Mouse (Mus musculus): ENCODE data around the gene Pmpcb. TPM values are rescaled to one million over a fixed set of nuclear protein-coding genes. Genes with fewer than 3 reads are reported as not detected.

Pmpcb gene
- total RNA-seq, 2 experiments from 2014 or later = 68.0 to 71.4 TPM

DNA sequence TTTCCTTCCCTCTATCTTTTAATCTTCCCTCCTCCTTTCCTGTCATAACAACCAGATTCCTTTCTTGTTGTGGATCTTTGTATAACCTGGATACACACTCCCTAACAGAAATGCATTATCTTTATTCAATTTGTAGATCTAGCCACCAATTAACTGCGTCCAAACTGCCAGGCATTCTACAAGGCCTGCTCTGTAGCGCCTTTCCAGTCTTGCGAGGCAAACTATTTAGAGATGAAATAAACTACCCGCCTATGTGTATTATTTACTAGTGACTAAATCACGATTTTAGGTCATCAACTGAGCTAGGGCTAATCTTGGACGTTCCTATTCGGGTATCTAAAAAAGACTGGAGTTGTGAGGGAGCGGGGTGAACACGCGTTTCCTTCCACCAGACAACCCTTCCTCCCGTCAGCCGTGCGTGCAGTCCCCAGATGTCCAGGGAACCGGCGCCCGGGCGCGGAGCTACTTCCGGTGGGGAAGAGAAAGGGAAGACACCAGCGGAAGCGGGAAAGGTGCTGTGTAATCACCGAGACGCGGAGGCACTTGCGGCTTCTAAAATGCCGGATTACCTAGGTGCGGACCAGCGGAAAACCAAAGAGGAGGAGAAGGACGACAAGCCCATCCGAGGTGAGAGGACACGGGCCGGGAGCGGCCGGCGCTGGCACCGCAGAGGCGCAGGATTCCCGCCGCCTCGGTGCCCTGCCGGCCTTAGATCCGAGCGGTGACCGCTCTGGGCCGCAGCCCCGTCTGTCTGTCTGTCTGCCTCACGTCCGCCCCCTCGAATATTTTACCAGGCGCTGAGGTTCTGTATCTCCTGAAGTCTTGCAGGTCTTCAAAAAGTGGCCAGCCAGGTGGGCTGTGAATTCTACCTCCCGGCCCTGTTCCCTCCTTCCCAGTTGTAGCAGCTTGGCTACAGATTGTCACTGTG is 49.6 kb downstream of the Pmpcb start:
- intact Hi-C loops (cut with DNase I) = loop anchor here (5.0 kb wide), 2 partner anchors 49 to 731 kb away; partner anchors contain the start of gene Pmpcb
- DNase-seq (ENCODE audit: low spot score in 2 of 2) = peak; percentile 93 to 94

GRCm38 (mm10) chr5:21787186-21788105 is 50.5 kb downstream of the Pmpcb start:
- intact Hi-C loops (cut with DNase I) = loop anchor here (5.0 kb wide), 2 partner anchors 50 to 730 kb away; partner anchors contain the start of gene Pmpcb
- DNase-seq (ENCODE audit: low spot score in 2 of 2) = no peak

DNA sequence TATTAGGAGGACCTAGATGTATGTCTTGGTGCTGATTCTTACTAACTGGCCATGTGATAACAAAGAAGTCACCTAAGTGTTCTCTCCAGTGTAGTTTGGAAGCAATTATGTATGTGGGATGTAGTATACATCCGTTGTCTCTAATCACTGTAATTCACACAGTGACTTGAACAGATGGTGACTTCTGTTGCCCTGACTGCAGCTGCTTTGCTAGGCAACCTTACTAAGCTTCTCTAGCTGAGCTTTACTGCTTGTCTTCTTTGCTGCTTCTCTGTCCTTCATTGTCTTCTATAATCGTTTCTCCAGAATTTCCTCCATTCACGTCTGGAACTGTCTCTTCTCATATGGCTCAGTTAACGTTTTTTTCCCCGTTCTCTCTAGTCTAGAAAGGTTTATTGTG is 52.1 kb downstream of the Pmpcb start:
- DNase-seq (ENCODE audit: low spot score in 2 of 2) = no peak
- intact Hi-C loops (cut with DNase I) = loop anchor here (5.0 kb wide), 2 partner anchors 52 to 728 kb away; partner anchors contain the start of gene Pmpcb

DNA sequence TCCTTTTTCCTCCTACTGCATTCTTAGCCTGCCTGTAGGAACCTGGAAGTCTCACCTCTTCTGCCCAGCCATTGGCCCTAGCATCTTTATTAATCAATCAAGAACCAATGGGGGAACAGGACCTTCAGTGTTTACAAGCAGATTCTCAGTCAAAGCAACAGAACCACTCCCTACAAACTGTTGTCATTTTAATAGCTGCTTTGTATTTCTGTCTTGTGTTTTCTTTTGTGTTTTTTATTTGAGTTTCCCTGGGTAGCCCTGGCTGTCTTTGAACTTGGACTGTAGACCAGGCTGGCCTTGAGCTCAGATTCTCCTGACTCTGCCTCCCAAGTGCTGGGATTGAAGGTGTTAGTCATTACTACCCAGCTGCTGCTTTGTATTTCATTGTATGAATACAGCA is 55.2 kb downstream of the Pmpcb start:
- intact Hi-C loops (cut with DNase I) = no loop called here
- DNase-seq (ENCODE audit: low spot score in 2 of 2) = no peak

- intact Hi-C loops (cut with DNase I) = no loop called here
- DNase-seq (ENCODE audit: low spot score in 2 of 2) = no peak
Observed at GRCm38 (mm10) chr5:21802907-21803306, 66.0 kb downstream of the Pmpcb start.

DNA sequence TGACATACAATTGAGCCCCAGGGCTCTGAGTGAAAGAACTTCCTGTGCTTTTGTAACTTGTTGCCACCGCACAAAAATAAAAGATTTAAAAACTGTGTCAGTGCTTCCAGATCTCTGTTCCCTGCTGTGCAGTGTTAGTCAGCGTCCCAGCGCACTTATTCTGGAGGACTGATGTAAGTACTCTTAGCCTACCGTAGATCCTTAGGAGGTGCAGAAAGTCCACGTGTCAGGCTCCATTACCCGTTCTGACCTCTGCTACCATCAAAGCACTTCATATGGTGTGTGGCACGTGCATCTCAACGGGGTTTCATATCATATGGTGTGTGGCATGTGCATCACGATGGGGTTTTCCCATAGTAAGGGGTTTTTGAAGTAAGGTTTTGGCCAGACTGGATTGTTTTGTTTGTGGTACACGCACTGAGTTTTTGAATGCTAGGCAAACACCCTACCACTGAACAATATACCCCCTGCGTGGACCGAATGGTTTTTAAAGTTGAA is 66.8 kb downstream of the Pmpcb start:
- intact Hi-C loops (cut with DNase I) = no loop called here
- no peak for DNase-seq (ENCODE audit: low spot score in 2 of 2)

DNA sequence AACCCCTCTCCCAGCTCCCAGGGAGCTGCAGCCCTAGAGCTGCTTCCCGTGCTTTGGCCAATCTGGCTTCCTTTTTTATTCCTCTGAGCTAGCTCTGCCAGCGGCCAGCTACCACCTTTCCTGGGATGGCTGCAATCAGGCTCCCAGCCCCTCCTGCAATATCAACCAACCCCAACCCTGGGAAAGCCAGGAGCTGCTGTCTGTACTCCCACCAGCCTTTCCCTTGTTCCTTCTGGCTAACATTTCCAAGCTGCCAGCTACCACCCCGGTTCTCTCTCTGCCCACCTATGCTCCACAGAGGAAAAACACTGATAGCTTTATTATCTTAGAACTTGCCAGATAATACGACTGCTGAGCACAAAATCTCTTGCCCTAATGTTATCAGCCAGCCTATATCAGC is 67.9 kb downstream of the Pmpcb start:
- DNase-seq (ENCODE audit: low spot score in 2 of 2) = peak in 1 of 2 experiments; percentile 41

More for the DNA sequence above, 67.9 kb downstream of the Pmpcb start:
- intact Hi-C loops (cut with DNase I) = no loop called here

Other genes starting within 250 kb of the Pmpcb start
- gene Lrrc17, start 193.6 kb upstream of the Pmpcb start, total RNA-seq (2021) = under 1 TPM; 0.25 to 0.34 TPM
- under 1 TPM; 0.16 to 0.30 TPM for gene Fbxl13, start 91.5 kb upstream of the Pmpcb start, total RNA-seq (2021)
- gene Armc10, start 91.3 kb upstream of the Pmpcb start, total RNA-seq (2021) = 10 to 100 TPM; 19.4 to 20.6 TPM
- gene Napepld, start 35.7 kb upstream of the Pmpcb start, total RNA-seq (2021) = 10 to 100 TPM; 13.3 to 14.3 TPM
- 10 to 100 TPM; 29.6 to 34.9 TPM for gene Dnajc2, start 48.1 kb downstream of the Pmpcb start, total RNA-seq (2021)
- 100 to 1,000 TPM; 108 to 118 TPM for gene Psmc2, start 48.1 kb downstream of the Pmpcb start, total RNA-seq (2021)
- under 1 TPM; 0.18 to 0.69 TPM for gene Slc26a5, start 128.5 kb downstream of the Pmpcb start, total RNA-seq (2021)

All from left cerebral cortex, postnatal 25 days (tissue).